Mouse (Mus musculus): ENCODE results near the gene Tmem132d. TPM values are rescaled to one million over a fixed set of nuclear protein-coding genes. Genes with fewer than 3 reads are reported as not detected.

Gene Tmem132d
- polyA plus RNA-seq, 2 experiments, result 0.33 to 0.58 TPM

DNA sequence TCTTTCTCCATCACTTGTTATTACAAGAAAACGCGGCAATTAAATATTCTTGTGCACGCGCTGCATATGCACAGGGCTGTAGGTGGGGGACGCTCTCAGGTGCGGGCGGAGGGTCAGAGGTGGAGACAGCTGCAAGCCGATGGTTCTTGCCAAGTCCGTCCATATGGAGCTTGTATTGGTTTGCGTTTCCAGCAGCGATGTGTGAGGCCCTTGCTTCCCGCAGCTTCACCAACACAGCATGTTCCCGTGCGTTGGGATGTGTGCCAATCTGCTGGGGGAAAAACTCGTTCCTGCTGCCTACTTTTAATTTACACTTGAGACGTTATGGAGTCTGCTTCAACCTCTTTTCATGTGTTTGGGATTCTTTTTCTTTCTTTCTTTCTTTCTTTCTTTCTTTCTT is 691.5 kb downstream of the Tmem132d start:
- peak; percentile 6 for DNase-seq (ENCODE audit: low spot score)
- no peak overlapping the region for H3K9ac ChIP-seq (ENCODE audit: low read depth, low read length, severe bottlenecking)
- H3K4me3 ChIP-seq (replicated peaks; ENCODE audit: low read length), result no peak overlapping the region
- no peaks in the 10 kb centered on the region for H3K27me3 ChIP-seq (ENCODE audit: control insufficient read depth, insufficient read depth, low read length)
- 66% methylated on average over 16 of the region's 16 CpGs for WGBS
- no peak for ATAC-seq (ENCODE audit: low FRiP score, low read depth)
- no peak overlapping the region for H3K4me2 ChIP-seq (replicated peaks; ENCODE audit: low read depth, low read length, severe bottlenecking)
- H3K27ac ChIP-seq (replicated peaks; ENCODE audit: low read depth, low read length), result no peak overlapping the region
- TF ChIP-seq POLR2A (IDR thresholded peaks at IDR 0.05; ENCODE audit: borderline replicate concordance, extremely low read depth, insufficient read depth, insufficient read length), result no peak
- no peaks in the 10 kb centered on the region for H3K4me1 ChIP-seq (ENCODE audit: control insufficient read depth, insufficient read depth, low read length)
- no peaks in the 10 kb centered on the region for H3K36me3 ChIP-seq (ENCODE audit: control insufficient read depth, insufficient read depth, low read length)
- no peaks in the 10 kb centered on the region for H3K9me3 ChIP-seq (ENCODE audit: control insufficient read depth, low read length)

Other genes with a start within 250 kb of the Tmem132d start
- 23.1 and 26.3 TPM in 2 replicates for gene Fzd10, start 167.8 kb upstream of the Tmem132d start, polyA plus RNA-seq (2012; rRNA removed)
- gene Fzd10, start 167.8 kb upstream of the Tmem132d start, polyA plus RNA-seq (2014; fragmentation: Nextera tagmentation; extraction: Ambion mirVana), result 11.3 and 12.5 TPM in 2 replicates

Data from limb, embryonic 14.5 days (tissue).